Mouse (Mus musculus) left cerebral cortex, postnatal 36 days (tissue): ENCODE measurements around the gene Gm20521. TPM values are rescaled to one million over a fixed set of nuclear protein-coding genes. Genes with fewer than 3 reads are reported as not detected.

Experiments used
- DNase-seq, 2 experiments: peaks; one replicate each; pipeline ENCODE4 v3.0.0; 2021 to 2022; ENCODE audit warnings: low spot score in 2 of 2, mixed read lengths in 1 of 2
- intact Hi-C: fragments of 180-260 bp; cut with DNase I; formaldehyde crosslinking; loops from one replicate; pipeline ENCODE4 v1.15.1; 2025
- total RNA-seq, 2 experiments: library from RNA; stranded (reverse); gene quantifications; 2 replicates each; pipeline ENCODE4 v1.2.3; 2021

The Gm20521 gene
- total RNA-seq, 2 experiments from 2014 or later: not detected

DNA sequence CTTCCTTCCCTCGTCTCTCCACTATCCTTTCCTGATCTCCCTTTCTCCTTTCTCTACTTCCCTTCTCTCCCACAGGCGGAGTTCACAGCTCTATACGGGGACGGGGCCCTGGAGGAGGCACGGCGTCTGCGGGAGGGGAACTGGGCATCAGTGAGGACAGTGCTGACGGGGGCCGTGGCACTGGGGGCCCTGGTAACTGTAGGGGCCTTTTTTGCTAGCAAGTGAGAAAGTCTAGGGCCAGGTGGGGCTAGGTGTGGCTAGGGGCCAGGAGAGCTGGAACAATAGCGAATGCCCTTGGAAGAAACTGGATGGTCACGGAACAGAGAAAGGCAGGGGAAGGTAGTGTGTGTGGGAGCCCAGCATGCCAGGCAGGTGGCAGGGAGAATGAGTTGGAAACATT is 2.1 kb downstream of the Gm20521 start:
- intact Hi-C loops: no loop called here
- no peak for DNase-seq

DNA sequence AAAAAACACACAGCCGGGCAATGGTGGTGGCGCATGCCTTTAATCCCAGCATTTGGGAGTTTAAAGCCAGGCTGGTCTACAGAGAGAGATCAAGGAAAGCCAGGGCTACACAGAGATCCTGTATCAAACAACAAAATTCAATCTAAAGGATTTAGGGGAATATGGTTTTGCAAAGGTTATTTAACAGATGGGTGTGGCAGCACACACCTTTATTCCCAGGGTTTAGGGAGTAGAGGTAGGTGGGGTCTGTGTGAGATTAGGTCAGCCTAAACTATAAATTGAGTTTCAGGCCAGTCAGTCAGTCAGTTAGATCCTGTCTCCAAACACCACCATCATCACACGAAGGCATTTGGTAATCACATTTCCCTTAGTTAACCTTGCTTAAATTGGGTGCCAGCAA is 9.0 kb downstream of the Gm20521 start, which contains the start of gene Pabpn1:
Pabpn1 (plus strand) TSS at position 301 of the 400 bp plus-strand sequence.
- intact Hi-C loops: no loop called here
- no peak for DNase-seq

DNA sequence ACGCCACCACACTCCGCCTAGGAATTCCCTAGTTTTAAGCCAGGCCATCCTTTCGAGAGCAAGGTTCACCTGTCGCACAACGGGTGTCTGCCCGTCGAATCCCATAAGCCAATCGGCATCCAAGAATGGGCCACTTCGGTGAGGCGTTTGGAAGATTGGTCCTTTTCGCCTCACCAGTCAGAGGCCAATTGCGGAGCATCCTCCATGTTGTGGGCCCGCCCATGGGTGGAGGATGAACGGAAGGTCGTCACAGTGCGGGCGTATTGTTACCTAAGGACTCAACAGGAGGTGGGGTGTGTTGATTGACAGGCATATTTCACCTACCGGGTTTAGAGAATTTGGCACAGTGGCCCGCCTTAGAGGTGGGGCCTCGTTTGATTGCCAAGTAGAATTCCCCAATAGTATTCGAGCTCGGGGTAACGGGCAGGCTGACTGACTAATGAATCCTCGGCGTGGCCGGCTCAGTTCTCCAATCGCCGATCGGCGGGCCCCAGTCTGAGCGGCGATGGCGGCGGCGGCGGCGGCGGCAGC is 10.5 kb downstream of the Gm20521 start:
- intact Hi-C loops: no loop called here
- DNase-seq: peak; percentile 97 to 98

DNA sequence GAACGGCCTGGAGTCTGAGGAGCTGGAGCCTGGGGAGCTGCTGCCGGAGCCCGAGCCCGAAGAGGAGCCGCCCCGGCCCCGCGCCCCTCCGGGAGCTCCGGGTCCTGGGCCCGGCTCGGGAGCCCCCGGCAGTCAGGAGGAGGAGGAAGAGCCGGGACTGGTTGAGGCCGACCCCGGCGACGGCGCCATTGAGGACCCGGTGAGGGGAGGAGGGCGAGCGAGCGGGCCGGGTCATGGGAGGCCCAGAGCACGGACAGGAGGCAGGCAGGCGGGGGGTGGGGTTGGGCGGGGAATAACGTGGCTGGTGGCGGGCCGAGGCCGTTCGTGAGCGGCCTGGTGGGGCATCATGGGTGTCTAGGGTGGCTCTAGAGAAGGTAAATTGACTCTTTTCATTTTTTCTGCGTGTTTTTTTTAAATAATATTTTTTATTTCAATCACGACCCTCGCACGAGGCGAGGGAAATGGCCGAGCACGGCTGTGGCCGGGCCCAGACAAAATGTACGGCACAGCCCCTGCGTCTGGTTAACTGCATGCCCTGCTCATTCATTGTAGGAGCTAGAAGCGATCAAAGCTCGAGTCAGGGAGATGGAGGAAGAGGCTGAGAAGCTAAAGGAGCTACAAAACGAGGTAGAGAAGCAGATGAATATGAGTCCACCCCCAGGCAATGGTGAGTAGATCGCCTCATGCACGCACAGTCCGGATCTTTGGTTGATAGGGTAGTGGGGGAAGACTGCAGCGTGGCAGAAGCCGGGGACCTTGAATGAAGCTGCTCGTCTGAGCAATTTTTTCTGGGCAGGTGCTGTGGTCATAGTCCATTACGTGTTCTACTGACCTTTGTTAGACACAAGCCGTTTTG is 11.3 kb downstream of the Gm20521 start:
- intact Hi-C loops: loop anchor here (5.0 kb wide), 1 partner anchor 198 kb away; the partner anchor contains the start of genes Thtpa and Zfhx2
- peak; percentile 64 to 70 for DNase-seq

DNA sequence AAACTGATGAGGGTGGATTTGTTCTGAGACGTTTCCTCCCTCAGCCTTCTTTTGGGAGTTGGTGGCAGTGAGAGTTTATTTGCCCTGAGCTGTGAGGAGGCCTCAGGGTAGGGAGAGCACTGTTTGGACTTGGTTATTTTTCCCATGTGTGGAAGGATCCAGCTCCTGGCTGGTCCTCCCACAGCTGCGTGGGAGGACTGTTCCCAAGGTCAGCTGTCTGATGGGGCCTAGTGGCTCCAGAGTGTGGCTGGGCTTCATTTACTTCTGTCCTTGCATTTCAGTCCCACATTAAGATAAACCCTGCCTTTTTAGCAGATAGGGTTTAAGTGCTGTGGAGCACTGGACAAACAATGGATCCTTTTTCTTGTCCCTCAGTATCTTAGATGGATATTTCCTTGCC is 14.2 kb downstream of the Gm20521 start:
- no peak for DNase-seq
- intact Hi-C loops: loop anchor here (5.0 kb wide), 1 partner anchor 195 kb away; the partner anchor contains the start of genes Thtpa and Zfhx2

DNA sequence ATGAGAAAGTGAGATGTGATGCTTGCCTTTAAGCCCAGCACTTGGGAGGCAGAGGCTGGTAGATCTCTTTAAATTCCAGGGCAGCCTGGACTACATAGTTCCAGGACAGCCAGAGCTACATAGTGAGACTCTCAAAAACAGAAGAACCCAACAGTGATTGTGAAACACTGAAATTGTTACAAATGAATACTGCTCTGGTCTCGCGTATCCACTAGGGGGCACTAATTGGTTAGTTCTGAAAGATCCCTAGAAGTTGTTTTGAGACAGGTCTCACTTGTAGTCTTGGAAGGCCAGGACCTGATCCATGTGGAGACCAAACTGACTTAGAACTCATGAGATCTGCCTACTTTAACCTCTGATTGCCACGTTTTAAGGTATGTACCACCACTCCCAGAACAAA is 17.1 kb downstream of the Gm20521 start:
- peak; percentile 42 to 70 for DNase-seq
- intact Hi-C loops: loop anchor here (1.0 to 2.0 kb wide), 2 partner anchors 38 to 115 kb away; partner anchors contain the start of gene Ngdn

DNA sequence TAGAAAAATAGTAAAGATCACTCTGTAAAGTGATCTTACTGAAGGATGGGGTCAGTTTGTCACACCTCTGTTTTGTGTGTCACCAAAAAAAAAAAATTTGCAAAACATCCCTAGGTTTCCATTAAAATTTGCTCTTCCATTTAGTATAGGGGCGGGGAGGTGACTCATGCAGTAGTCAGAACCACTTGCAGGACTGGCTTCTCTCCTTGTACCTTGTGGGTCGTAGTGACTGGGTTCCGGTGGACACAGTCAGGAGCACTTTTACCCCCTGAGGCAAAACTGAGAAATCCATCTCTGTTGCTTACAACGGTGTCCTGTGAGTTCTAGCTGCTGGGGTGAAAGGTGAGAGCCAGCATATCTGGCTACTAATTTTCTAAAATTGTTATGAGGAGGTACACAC is 20.4 kb downstream of the Gm20521 start:
- DNase-seq: no peak
- intact Hi-C loops: no loop called here

DNA sequence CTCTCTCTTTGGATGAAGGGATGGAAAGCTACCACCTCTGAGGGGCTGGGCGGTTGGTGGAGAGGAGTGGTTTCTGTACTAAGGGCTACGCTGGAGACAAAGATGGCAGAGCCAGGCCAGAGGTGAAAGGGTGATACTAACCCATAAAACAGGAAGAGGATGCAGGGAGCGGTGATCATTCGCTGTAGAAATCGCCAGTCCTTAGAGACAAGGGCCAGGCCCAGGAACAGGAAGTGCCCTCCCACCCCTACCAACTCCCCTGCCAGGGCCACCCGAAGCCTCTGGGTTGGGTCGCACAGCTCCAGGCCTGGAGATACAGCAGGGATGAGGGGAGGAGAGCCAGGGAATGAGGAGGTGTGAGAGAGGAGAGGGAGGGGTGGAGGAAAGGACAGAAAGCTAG is 25.4 kb downstream of the Gm20521 start:
- intact Hi-C loops: no loop called here
- no peak for DNase-seq

DNA sequence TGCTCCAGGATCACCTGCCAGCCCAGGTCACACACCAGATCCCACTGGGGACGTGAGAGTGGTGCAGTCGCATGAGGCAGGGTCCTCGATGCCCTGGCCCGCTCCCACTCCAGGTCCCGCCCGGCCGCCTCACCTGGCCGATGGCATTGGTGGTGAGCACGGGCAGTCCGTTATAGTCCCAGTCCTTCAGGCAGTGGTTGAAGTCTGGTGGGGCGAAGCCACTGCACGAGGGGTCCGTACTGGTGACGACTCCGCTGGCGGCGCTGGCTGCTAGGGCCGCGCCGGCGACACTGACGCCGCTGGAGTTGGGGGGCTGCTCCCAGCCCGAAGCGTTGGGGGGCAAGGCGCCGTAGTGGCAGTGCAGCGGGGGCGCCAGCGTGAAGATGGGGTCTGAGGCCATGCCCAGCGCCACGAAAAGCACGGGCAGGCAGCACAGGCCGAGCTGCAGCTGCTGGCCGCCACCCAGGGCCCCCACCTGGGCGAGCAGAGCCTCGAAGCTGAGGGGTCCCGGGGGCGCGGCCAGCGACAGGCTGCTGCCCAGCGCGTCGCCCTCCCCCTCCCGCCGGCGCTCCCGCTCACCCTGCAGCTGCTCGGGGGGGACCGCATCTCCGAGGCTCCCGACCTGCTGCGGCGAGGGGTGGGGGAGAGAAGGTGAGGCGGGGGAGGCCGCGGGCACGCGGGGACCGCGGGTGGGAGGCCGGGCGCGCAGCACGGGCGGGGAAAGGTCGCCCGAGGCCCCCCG is 29.0 kb downstream of the Gm20521 start:
- intact Hi-C loops: no loop called here
- DNase-seq: no peak

DNA sequence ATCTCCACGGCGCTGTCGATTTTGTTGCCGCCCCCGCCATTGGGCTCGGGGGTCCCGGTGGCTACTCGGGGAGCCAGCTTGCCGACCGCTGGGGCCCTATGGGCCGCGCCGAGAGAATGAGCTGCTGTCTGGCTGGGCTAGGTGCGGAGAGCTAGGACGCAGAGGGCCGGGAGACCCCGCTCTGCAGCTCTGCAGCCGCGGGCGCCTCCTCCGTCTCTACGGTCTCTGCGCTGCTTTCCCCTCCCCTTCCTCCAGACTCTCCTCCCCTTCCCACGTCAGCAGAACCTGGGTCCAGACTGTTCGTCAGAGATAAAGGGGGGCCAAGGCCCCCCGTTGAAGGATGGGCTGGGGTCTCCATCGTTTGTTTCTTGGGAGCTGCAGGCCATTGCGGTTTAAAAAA is 29.6 kb downstream of the Gm20521 start, which contains the start of gene Slc22a17:
Slc22a17 (minus strand) TSS at position 247 of the 400 bp plus-strand sequence.
- intact Hi-C loops: loop anchor here (1.0 kb wide), 1 partner anchor 102 kb away; the partner anchor contains the start of gene Ngdn

DNA sequence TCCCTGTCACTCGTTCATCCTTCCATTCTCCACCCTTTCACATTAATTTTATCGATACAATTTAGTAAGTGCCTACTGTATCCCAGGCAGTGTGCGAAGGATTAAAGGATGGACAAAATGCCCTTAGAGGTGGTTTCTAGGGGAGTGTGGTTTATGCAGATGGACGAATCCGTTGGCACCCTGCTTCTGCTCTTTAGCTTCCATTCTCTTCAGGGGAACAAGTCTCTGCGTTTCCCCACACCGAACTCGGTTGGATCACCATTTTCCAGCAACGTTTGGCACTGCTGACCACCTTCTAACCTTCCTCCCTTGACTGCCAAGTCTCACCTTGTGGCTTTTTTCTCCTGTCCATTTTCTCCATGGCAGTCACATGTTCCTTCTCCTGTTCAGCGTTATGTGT is 30.1 kb downstream of the Gm20521 start:
- intact Hi-C loops: loop anchor here (1.0 kb wide), 1 partner anchor 102 kb away; the partner anchor contains the start of gene Ngdn
- no peak for DNase-seq

More for the DNA sequence above, 29.6 kb downstream of the Gm20521 start, which contains the start of gene Slc22a17:
- peak; percentile 81 to 84 for DNase-seq

DNA sequence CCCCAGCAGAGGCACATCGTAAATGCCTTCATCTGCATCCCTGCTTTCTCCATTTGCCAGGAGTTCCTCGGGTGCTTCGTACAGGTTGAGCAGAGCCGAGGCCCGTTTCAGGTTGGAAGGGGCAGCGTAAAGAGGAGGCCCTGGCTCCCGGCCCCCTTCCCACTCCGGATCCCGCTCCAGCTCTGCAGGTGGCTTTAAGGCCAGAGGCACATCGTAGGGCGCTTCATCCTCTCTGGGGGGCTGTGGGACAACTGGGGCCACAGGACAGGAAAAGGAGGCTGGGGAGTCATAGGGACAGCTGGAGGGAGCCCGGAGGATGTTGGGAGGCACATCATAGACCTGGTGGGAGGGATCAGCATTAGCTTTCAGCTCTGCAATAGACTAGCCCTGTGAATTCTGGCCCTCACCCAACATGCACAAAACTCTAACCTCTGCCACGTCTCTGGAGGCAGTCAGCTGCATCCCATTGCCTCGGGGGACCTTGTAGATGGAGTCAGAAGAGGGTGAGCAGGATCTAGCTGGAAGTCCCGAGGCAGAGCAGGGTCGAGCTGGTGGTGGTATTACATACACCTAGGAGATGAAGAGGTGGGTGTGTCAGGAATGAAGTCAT is 36.9 kb downstream of the Gm20521 start:
- intact Hi-C loops: no loop called here
- DNase-seq: no peak

DNA sequence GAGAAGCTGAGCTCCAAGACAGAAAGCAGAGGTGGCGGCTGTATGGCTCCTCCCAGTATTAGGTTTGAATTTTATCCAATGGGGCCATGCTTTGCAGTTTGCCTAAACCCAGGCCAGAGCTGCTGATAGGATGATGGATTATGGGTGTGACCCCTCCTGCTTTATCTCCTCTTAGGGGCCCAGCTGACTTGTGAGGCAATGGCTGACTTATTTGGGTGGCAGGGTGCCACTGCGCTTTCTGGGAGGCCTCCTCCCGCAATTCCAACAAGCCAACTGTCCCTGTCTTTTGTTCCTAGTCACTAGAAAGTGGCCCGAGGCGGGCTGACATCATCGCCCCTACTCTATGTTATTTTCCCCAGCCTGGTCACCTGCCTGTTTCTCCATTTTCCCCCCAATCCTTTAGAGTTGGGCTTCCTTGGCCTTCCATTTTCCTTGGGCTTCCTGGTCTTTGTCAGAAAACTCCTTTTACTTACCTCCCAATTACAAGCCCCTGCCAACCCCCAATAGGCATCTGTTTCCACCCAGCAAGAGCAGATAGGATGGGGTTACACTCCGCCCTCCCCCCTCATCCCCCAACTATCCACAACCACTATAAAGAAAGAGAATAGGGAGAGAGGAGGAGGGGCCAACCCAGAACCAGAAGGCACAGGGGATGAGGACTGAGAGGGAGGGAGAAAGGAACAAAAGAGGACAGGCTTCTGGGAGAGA is 41.6 kb downstream of the Gm20521 start:
- intact Hi-C loops: no loop called here

DNA sequence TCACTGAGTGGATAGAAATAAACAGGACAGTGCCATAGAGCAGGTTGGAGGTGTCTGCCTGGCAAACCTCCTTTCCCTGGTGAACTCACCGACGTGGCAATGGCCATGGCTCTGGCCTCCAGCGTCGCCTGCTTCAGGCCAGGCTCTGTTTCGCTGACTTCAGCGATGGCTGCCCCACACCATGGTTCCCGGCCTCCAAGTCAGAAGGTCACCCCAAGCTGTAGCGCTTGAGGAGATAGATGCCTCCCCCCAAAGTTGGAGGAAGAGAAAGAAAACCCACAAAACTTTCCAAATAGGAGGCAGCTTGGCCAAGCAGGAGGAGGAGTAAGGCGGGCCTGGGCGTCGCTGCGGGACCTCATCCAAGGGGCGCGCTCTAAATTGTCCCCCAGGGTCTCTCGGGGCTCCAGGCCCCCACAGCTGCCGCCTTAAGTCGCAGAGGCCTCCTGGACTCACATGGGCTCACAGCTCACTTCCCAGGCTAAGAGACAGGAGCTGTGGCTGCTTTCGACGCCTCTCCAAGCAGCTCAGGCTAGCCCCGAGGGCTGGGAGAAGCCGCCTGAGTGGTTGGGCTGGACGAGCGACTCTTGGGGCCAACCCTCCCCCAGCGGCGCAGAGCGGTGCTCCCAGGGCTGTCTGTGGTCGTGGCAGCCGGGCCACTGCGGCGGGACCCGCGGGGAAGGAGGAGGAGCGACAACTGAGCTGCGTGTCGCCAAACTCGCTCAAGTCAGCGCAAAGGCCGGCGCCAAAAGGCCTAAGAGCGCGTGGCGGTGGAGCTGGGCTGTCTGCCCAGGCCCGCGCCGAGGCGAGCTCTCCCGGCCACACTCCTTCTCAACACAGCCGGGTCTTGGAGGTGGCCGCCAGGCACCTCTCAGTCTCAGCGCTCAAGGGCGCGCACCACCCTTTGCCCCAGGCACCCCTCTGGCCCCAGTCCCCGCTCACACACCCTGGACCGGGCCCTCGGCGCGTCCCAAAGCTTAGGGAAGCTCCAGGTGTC is 42.4 kb downstream of the Gm20521 start, which contains the start of gene Efs:
Efs (minus strand) TSS at position 778 of the 994 bp plus-strand sequence.
- peak; percentile 40 to 44 for DNase-seq
- intact Hi-C loops: no loop called here

More for the DNA sequence above, 41.6 kb downstream of the Gm20521 start:
- DNase-seq: no peak

DNA sequence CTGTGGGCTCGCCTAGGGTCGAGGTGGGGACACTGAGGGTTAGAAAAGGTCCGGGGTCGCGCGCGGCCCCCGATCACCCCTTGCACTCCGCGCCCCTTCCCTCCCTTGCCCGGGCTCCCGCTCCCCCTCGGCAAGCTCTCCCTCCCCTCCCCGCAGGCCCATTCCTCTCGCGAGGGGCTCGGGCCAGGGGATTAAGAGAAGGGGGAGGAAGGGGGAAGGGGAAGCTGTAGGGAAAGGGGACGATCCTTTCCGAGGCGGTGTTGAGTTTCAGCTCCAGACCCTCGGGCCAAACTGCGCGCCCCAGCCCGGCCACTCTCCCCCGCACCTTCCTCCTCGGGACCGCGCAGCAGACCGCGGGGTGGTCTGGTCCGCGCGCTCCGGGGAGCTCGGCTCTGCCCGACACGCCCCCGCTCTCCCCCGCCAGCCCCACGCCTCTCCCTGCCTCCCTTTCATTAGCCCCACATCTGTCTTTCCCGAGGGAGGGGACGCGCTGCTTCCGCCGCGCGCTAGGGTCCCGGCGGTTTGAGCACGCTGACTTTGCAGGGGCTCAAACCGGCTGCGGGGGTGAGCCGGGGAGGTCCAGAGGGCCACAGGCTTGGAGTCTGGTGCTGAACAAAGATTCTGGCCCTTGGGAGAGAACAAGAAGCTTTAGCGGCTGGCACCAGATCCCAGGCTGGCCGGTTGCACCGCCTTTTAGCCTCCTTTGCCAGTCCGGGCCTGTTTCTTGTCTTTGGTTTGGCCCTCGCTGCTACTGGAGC is 43.3 kb downstream of the Gm20521 start:
- intact Hi-C loops: no loop called here
- DNase-seq: no peak

DNA sequence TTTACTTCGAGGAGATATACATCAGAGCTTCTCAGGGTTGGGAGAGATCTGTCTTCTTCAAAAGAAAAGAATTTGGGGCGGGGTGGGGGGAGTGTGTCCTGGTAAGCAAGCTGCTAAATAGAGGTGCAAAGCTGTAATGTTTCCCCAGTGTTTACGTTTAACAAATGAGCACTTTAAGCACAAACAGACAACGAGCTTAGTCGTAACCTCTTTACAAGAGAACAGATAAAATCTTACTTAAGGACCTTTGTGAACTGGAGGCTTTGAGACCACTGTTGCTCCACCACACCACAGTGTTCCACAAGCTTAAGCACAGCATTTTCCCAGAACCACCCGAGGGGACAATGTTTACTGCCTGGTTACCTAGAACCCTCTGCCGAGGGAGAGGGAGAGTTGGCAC is 44.1 kb downstream of the Gm20521 start:
- no peak for DNase-seq
- intact Hi-C loops: no loop called here

DNA sequence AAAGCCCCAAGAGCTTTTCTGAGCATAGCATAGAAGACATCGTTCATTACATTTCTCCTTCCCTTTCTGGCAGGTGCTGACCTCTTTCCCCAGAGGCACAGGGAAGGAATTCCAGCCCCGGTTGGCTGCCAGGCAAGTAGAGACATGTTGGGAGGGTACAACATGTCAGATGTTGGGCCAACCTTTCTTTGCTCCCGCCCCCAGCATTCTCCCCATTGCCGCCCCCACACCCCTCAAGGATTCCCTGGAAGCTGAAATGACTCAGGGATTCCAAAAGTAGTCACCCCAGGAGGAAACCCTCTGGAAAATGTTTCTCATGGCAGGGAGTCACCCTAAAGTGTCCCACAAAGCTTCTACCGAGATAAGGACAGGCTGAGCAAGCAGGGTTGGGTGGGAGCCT is 46.6 kb downstream of the Gm20521 start:
- intact Hi-C loops: no loop called here
- no peak for DNase-seq
